Mouse (Mus musculus): ENCODE data around the gene Galnt3.

DNA sequence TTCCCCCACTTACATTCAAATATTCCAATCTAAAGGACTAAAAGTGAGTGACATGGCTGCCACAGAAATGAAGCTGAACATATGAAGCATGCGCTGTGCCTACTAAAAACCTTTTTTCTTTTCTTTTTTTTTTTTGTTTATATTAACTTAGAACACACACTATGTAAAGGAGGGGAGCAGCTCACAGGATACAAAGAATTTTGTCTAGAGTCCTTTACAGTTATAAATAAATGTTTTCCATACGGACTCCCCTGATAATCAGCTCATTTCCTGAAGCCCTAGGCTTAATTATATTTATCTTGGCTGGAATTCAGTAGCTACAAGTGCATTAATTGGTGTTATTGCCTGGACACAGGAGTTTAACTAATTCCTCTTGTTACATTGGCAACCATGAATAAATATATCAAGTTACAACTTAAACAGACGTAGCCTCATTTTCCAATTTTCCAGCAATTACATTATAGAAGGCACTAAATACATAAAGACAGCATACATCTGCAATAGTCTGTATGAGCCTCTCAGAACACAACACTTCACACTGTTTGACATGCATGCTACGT lies 30.1 kb downstream of the Galnt3 start:
- TF ChIP-seq CTCF (IDR thresholded peaks at IDR 0.05) (no peak), POLR2A (IDR thresholded peaks at IDR 0.05; ENCODE audit: insufficient read depth, low read depth, low read length) (no peak), EP300 (IDR thresholded peaks at IDR 0.05; ENCODE audit: insufficient read depth, low read depth, low read length) (no peak)
